Mouse (Mus musculus) forebrain, embryonic 16.5 days (tissue): Measurements from ENCODE around the gene Adck1. TPM values are rescaled to one million over a fixed set of nuclear protein-coding genes. Genes with fewer than 3 reads are reported as not detected.

Experiments used
- ATAC-seq: fragments of 200-750 bp; cut with Nextera tagmentation; 2 replicates; pipeline ENCODE4 v1.8.0; 2017; ENCODE audit warnings: mild to moderate bottlenecking, moderate library complexity
- H3K27ac ChIP-seq: fragments of 300-500 bp; sonication (generic); 2 replicates; pipeline ENCODE4 v1.5.1; 2014; ENCODE audit warnings: low read length, control low read depth
- H3K27me3 ChIP-seq: fragments of 300-500 bp; sonication (generic); replicated peaks from 2 replicates; pipeline ENCODE4 v1.6.1; 2014; ENCODE audit warnings: low read length; ENCODE audit not compliant: control insufficient read depth, insufficient read depth
- H3K36me3 ChIP-seq: fragments of 300-500 bp; sonication (generic); 2 replicates; pipeline ENCODE4 v1.6.1; 2014; ENCODE audit not compliant: control insufficient read depth, insufficient read depth
- H3K4me1 ChIP-seq: fragments of 300-500 bp; sonication (generic); replicated peaks from 2 replicates; pipeline ENCODE4 v1.6.1; 2014; ENCODE audit warnings: low read length; ENCODE audit not compliant: control insufficient read depth, insufficient read depth
- H3K4me2 ChIP-seq: fragments of 300-500 bp; sonication (generic); 2 replicates; pipeline ENCODE4 v1.6.1; 2014; ENCODE audit warnings: mild to moderate bottlenecking, low read length, control low read depth
- H3K4me3 ChIP-seq: fragments of 300-500 bp; sonication (generic); replicated peaks from 2 replicates; pipeline ENCODE4 v1.5.1; 2014; ENCODE audit warnings: mild to moderate bottlenecking, low read length, control low read depth
- H3K9ac ChIP-seq: fragments of 300-500 bp; sonication (generic); replicated peaks from 2 replicates; pipeline ENCODE4 v1.6.1; 2014; ENCODE audit warnings: low read depth, low read length, control low read depth
- H3K9me3 ChIP-seq: fragments of 300-500 bp; sonication (generic); 2 replicates; pipeline ENCODE4 v1.6.1; 2016; ENCODE audit warnings: low read length; ENCODE audit not compliant: control insufficient read depth
- WGBS: fragments of 180-500 bp; shearing (Covaris S2); extraction: QIAGEN DNeasy Blood & Tissue Kit; methylation state at CpG from one replicate; pipeline ENCODE4 v1.1.7; 2014; 5-methylcytosine and 5-hydroxymethylcytosine counted together
- polyA plus RNA-seq: library from polyadenylated mRNA; unstranded; fragments of >200 nt; fragmentation: Nextera tagmentation; extraction: Ambion mirVana; gene quantifications from 2 replicates; pipeline ENCODE4 v1.2.1, GENCODE M21; 2015

Gene Adck1
- polyA plus RNA-seq, 1 experiment from 2014 or later = 39.4 TPM

DNA sequence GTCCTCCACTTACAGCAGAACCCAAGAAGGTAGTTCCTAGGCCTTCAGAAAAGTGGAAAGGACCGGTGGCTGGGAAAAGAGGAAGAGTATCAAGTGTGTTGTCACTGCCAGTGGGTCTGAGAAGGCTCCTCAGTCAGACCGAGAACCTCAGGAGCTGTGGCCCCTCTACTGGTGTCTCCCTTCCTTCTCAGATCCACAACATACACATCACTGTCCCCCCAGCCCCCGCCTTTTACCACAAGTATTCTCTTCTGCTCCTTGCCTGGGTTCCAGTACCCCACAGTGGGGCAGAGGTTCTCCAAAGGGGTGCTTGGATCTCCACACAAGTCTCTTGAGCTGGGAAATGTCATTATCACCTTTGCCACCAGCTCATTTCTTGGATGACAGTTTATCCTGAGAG, 115.5 kb downstream of the Adck1 start:
- WGBS = 87% methylated on average over 3 of the region's 3 CpGs
- no peak for ATAC-seq
- H3K4me2 ChIP-seq = no peak overlapping the region
- no peaks in the 10 kb centered on the region for H3K9me3 ChIP-seq
- H3K27me3 ChIP-seq = no peaks in the 10 kb centered on the region
- no peak overlapping the region for H3K27ac ChIP-seq
- no peak overlapping the region for H3K4me3 ChIP-seq
- no peak overlapping the region for H3K9ac ChIP-seq
- H3K36me3 ChIP-seq = no peaks in the 10 kb centered on the region
- no peaks in the 10 kb centered on the region for H3K4me1 ChIP-seq

- no peaks in the 10 kb centered on the region for H3K27me3 ChIP-seq
- 83% methylated on average over 6 of the region's 6 CpGs for WGBS
- no peak for ATAC-seq
- no peak overlapping the region for H3K27ac ChIP-seq
- no peak overlapping the region for H3K9ac ChIP-seq
- H3K4me2 ChIP-seq = no peak overlapping the region
- no peaks in the 10 kb centered on the region for H3K4me1 ChIP-seq
- no peak overlapping the region for H3K4me3 ChIP-seq
- no peaks in the 10 kb centered on the region for H3K36me3 ChIP-seq
- H3K9me3 ChIP-seq = no peaks in the 10 kb centered on the region
Measured at GRCm38 (mm10) chr12:88476702-88477101, 116.3 kb downstream of the Adck1 start.

DNA sequence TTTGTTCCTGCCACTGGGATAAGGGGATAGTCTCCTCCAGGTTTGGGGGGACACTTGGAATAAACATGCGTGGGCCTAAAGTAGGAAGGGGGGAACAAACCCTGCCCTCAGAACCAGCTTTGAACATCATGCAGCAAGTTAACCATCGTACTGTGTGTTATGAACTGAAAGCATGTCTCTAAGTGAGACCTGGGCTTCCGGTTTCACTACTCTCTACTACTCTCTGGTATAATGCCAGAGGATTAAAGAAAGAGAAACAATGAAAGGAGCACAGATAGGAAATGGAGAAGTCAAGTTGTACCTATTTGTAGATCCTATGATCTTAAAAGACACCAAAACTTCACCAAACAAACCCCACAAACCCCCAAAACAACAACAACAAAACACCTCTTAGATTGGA, 121.3 kb downstream of the Adck1 start:
- H3K4me3 ChIP-seq = no peak overlapping the region
- 76% methylated on average over 3 of the region's 3 CpGs for WGBS
- ATAC-seq = no peak

GRCm38 (mm10) chr12:88490881-88491280, 130.5 kb downstream of the Adck1 start:
- no peak overlapping the region for H3K27ac ChIP-seq
- no peaks in the 10 kb centered on the region for H3K9me3 ChIP-seq
- no peak overlapping the region for H3K4me3 ChIP-seq
- H3K27me3 ChIP-seq = no peaks in the 10 kb centered on the region
- 56% methylated on average over 2 of the region's 2 CpGs for WGBS
- H3K4me1 ChIP-seq = no peaks in the 10 kb centered on the region
- H3K9ac ChIP-seq = no peak overlapping the region
- no peak overlapping the region for H3K4me2 ChIP-seq
- no peaks in the 10 kb centered on the region for H3K36me3 ChIP-seq
- no peak for ATAC-seq

More for the DNA sequence above, 121.3 kb downstream of the Adck1 start:
- Histone ChIP-seq H3K36me3 (no peaks in the 10 kb centered on the region), H3K4me2 (no peak overlapping the region), H3K27me3 (no peaks in the 10 kb centered on the region), H3K9ac (no peak overlapping the region), H3K9me3 (no peaks in the 10 kb centered on the region), H3K4me1 (no peaks in the 10 kb centered on the region), H3K27ac (no peak overlapping the region)

Other genes with a start within 250 kb of the Adck1 start
- gene Gm10436, start 178.4 kb upstream of the Adck1 start, polyA plus RNA-seq = not detected in 2 replicates
- not detected in 2 replicates for gene Gm8332, start 110.5 kb upstream of the Adck1 start, polyA plus RNA-seq
- not detected in 2 replicates for gene Gm5662, start 86.1 kb upstream of the Adck1 start, polyA plus RNA-seq
- gene Gm5039, start 36.5 kb upstream of the Adck1 start, polyA plus RNA-seq = not detected in 2 replicates